Mouse (Mus musculus) skeletal muscle tissue, postnatal 0 days (tissue): ENCODE results near the gene Tepp. TPM values are rescaled to one million over a fixed set of nuclear protein-coding genes. Genes with fewer than 3 reads are reported as not detected.

Source experiments
- polyA plus RNA-seq: library from polyadenylated mRNA; unstranded; fragments of >200 nt; fragmentation: Nextera tagmentation; extraction: Ambion mirVana; gene quantifications from 2 replicates; pipeline ENCODE4 v1.2.1, GENCODE M21; 2015

Tepp gene
- not detected in 2 replicates for polyA plus RNA-seq

DNA sequence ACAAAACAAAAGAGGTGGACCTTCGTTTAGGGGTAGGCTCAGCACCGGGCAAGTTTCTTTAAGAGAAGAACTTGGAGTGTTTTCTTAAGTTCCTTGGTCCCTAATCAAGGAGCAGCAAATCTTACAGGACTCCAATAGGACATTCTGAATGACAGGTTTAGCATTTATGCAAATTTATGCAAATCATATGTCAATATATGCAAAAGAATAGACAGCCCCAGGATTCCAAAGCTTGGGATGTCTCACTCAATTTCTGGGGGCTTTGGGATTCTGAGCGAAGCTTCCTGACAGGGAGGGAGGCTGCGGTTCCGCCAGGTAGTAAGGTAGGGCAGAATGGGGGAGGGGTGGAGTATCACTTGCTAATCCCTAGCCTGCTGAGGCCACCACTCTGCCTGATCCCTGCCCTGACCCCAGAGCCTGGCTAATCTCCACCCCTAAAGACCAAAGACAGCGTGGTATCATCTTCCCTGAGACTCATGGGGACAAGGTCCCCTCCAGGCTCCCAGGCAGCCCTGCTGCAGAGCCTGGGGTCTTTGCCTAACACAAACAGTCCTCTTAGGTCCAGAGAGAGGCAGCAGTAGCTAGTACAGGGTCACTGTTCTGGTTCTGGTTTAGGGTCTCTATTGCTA is at the start of gene Tepp:
Gene Tepp (plus strand): TSS at position 225 of the 629 bp plus-strand sequence.

DNA sequence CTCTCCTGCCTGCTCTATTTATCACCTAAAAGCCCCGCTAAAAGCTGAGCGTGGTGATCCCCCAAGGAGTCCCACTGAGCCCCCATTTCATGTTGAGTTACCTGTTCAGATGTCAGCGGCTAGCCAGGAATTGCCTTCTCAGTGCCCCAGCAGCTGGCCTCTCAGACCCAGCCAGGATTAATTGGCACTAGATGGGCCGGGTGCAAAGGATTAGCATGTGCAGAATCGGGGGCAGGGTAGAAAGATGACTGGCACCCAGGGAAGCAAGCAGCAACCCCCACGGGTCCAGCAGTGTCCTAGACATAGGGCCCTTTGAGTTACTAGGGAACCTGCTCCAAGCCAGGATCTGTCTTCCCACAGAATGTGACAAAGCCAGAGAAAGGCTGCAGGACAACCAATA is 3.9 kb upstream of the Tepp start, which contains the start of gene Cngb1:
Gene Cngb1 (minus strand): TSS at position 155 of the 400 bp plus-strand sequence.

DNA sequence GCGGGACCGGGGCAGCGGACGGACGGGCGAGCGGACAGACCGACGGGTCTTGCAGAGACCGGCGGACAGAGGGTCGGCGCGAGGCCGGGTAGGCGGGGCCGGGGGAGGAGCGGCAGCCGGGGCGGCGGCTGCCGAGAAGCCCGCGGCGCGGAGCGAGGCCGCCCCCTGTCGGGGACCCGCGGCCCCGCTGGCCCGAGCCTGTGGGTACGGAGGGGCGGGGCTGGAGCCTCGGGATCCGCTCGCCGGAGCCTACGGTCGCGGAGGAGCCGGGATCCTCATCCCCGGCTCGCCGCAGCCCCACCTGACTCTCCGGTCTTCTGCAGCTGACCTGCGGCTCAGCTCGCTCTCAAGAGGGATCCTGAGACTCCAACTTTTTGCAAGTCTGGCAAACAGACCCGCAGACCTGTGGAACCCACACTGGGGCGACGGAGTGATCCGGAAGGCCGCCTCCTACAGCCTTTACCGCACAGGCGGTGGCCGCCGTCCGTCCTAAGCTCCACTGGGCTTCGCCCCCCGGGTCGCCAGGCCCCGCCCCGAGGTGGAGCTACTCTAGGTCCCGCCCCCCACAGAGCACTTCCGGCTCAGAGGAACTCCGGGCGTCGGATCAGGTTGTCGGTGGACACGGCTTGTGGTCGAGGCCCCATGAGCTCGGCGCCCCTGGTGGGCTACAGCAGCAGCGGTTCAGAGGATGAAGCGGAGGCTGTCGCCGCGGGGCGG is 21.5 kb downstream of the Tepp start, which contains the start of the genes Zfp319 and Usb1:
Gene Zfp319 (minus strand): TSS at position 231 of the 717 bp plus-strand sequence.
Gene Usb1 (plus strand): TSS at position 565 of the 717 bp plus-strand sequence.

DNA sequence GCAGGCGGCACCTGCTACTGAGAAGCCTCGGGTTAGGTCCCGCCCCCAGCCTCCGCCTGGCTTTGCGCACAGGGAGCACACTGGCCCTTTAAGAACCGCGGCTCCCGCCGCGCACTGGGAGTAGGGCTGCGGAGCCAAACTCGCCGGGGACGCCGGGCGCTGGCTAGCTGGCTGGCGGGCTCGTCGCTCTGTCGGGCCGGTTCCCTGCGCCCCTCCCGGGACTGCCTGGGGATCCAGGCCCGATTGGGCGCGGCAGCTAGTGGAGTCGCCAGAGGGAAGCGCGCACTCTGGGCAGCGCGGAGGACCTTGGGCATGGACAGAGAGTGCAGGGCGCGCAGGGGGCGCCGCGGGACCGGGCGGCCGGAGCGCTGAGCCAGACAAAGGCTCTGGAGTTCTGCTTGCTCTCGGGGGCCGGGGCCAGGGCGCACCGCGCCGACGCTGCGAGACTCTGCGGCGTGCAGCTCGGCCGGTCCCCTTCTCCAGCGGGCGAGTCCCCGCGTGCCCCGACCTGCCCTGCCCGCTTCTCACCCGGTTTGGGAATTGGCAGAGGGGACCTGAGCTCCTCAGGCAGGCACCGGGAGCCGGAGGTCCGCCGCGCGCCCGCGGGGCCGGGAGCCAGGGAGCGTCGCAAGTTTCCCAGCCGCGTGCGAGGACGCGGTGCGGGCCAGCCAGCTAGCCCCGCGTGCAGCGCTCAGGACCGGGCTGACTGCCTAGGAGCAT is 41.9 kb downstream of the Tepp start, which contains the start of gene Mmp15:
Gene Mmp15 (plus strand): TSS at position 118 of the 720 bp plus-strand sequence.

Other genes with a start within 250 kb of the Tepp start
- gene Katnb1, start 229.4 kb upstream of the Tepp start, polyA plus RNA-seq, result 11.9 and 12.1 TPM in 2 replicates
- gene Kifc3, start 107.8 kb upstream of the Tepp start, polyA plus RNA-seq, result 17.6 and 18.0 TPM in 2 replicates
- 1.7 and 1.8 TPM in 2 replicates for gene Cngb1, start 4.0 kb upstream of the Tepp start, polyA plus RNA-seq
- 3.4 and 3.5 TPM in 2 replicates for gene Zfp319, start 21.4 kb downstream of the Tepp start, polyA plus RNA-seq
- 17.8 and 20.9 TPM in 2 replicates for gene Usb1, start 21.7 kb downstream of the Tepp start, polyA plus RNA-seq
- gene Mmp15, start 41.7 kb downstream of the Tepp start, polyA plus RNA-seq, result 11.2 and 11.5 TPM in 2 replicates
- 54.0 and 62.0 TPM in 2 replicates for gene Cfap20, start 124.3 kb downstream of the Tepp start, polyA plus RNA-seq
- gene Csnk2a2, start 179.5 kb downstream of the Tepp start, polyA plus RNA-seq, result 5.3 and 6.2 TPM in 2 replicates
- gene Ccdc113, start 223.5 kb downstream of the Tepp start, polyA plus RNA-seq, result 0.67 and 1.0 TPM in 2 replicates